Mouse (Mus musculus): ENCODE measurements around the gene Dyrk1a. TPM values are rescaled to one million over a fixed set of nuclear protein-coding genes. Genes with fewer than 3 reads are reported as not detected.

Dyrk1a gene
- polyA plus RNA-seq, 1 experiment from 2014 or later, result 10.0 TPM

- ATAC-seq (ENCODE audit: low FRiP score, low read depth), result no peak
- Histone ChIP-seq H3K27me3 (no peaks in the 10 kb centered on the region), H3K9ac (replicated peaks) (no peak overlapping the region), H3K36me3 (no peaks in the 10 kb centered on the region), H3K4me2 (replicated peaks) (no peak overlapping the region), H3K9me3 (no peaks in the 10 kb centered on the region), H3K4me1 (peaks cover 43% of the 10 kb centered on the region), H3K27ac (replicated peaks) (no peak overlapping the region), H3K4me3 (no peak overlapping the region)
- WGBS, result 49% methylated on average over 6 of the region's 6 CpGs
Measured at GRCm38 (mm10) chr16:94599977-94600724, 30.3 kb downstream of the Dyrk1a start.

DNA sequence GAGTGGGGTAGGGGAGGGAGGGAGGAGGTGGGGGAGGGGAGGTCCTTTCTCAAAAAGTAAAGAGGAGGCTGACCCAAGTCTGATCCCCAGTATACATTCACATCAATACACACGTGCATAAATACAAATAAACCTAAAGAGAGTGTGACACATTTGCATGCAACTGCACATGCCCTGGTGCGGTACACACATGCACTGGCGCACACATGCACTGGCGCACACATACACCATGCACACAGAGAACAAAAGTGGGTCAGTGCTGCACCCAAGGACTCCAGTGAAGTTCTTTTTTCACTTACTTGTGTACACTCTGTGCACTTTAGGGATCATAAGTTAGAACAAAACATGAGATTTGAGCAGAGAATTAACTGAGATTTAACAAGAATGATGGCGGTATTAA lies 31.3 kb downstream of the Dyrk1a start:
- peak; percentile 41; the same call in 1 of the 2 replicates for ATAC-seq (ENCODE audit: low FRiP score, low read depth)
- WGBS, result 69% methylated on average over 5 of the region's 5 CpGs

DNA sequence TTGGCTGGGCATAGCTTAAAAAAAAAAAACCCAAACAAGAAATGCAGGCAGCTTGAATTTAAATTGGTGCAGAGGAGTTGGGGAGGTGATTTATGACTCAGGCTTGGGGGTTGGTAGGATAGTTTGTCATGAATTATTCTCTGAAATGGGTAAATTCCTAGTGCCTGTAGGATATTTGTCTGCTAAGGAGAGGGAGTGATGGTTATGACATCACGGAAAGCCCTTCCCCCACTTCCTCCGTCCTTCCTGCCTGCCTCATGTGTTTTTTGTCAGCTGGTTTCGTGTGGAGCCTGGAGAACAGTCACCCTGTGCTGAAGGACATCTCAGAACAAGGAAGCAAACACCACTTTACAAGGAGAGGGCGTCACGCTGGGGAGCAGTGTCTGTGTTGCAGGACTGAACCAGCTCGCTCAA lies 31.7 kb downstream of the Dyrk1a start:
- no peaks in the 10 kb centered on the region for H3K9me3 ChIP-seq
- no peak overlapping the region for H3K9ac ChIP-seq (replicated peaks)
- H3K4me2 ChIP-seq (replicated peaks), result no peak overlapping the region
- WGBS, result 63% methylated on average over 6 of the region's 6 CpGs
- H3K4me3 ChIP-seq, result no peak overlapping the region
- no peaks in the 10 kb centered on the region for H3K36me3 ChIP-seq
- H3K27ac ChIP-seq (replicated peaks), result no peak overlapping the region
- ATAC-seq (ENCODE audit: low FRiP score, low read depth), result no peak
- no peaks in the 10 kb centered on the region for H3K27me3 ChIP-seq
- peaks cover 43% of the 10 kb centered on the region for H3K4me1 ChIP-seq

More for the DNA sequence above, 31.3 kb downstream of the Dyrk1a start:
- peaks cover 43% of the 10 kb centered on the region for H3K4me1 ChIP-seq
- H3K4me2 ChIP-seq (replicated peaks), result no peak overlapping the region
- no peak overlapping the region for H3K9ac ChIP-seq (replicated peaks)
- H3K36me3 ChIP-seq, result no peaks in the 10 kb centered on the region
- no peak overlapping the region for H3K4me3 ChIP-seq
- no peaks in the 10 kb centered on the region for H3K9me3 ChIP-seq
- H3K27ac ChIP-seq (replicated peaks), result no peak overlapping the region
- no peaks in the 10 kb centered on the region for H3K27me3 ChIP-seq

DNA sequence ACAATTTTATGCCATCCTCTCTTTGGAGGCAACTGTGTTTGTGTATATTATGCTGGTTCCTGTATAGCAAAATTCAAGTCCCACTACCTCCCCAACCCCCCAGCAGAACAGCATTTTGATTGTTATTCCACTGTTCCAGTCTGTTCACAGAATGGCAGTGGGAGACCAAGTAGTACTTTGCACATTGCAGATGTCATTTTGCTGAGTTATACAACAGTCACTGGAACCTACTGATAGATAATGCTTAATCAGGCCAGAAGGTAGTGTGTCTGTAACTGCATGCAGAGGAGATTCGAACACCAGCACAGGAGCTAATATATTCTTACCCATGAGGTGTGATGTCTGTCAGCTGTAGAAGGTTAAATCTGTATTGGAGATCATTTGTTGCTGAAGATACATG lies 32.4 kb downstream of the Dyrk1a start:
- 92% methylated on average over 1 of the region's 1 CpGs for WGBS
- Histone ChIP-seq H3K4me2 (replicated peaks) (no peak overlapping the region), H3K27ac (replicated peaks) (no peak overlapping the region), H3K27me3 (no peaks in the 10 kb centered on the region), H3K4me1 (peaks cover 43% of the 10 kb centered on the region), H3K9me3 (no peaks in the 10 kb centered on the region), H3K9ac (replicated peaks) (no peak overlapping the region), H3K36me3 (no peaks in the 10 kb centered on the region), H3K4me3 (no peak overlapping the region)
- no peak for ATAC-seq (ENCODE audit: low FRiP score, low read depth)

- Histone ChIP-seq H3K4me3 (no peak overlapping the region), H3K27ac (replicated peaks) (no peak overlapping the region), H3K4me2 (replicated peaks) (no peak overlapping the region), H3K36me3 (no peaks in the 10 kb centered on the region), H3K4me1 (peaks cover 46% of the 10 kb centered on the region), H3K9me3 (no peaks in the 10 kb centered on the region), H3K9ac (replicated peaks) (no peak overlapping the region), H3K27me3 (no peaks in the 10 kb centered on the region)
- ATAC-seq (ENCODE audit: low FRiP score, low read depth), result no peak
- 55% methylated on average over 4 of the region's 4 CpGs for WGBS
Measured at GRCm38 (mm10) chr16:94602730-94603129, 32.9 kb downstream of the Dyrk1a start.

GRCm38 (mm10) chr16:94606169-94606568 lies 36.4 kb downstream of the Dyrk1a start:
- H3K27ac ChIP-seq (replicated peaks), result no peak overlapping the region
- no peaks in the 10 kb centered on the region for H3K36me3 ChIP-seq
- H3K4me2 ChIP-seq (replicated peaks), result no peak overlapping the region
- no peaks in the 10 kb centered on the region for H3K27me3 ChIP-seq
- peaks cover 23% of the 10 kb centered on the region for H3K4me1 ChIP-seq
- no peak for ATAC-seq (ENCODE audit: low FRiP score, low read depth)
- WGBS, result 93% methylated on average over 1 of the region's 1 CpGs
- no peak overlapping the region for H3K4me3 ChIP-seq
- no peak overlapping the region for H3K9ac ChIP-seq (replicated peaks)
- no peaks in the 10 kb centered on the region for H3K9me3 ChIP-seq

DNA sequence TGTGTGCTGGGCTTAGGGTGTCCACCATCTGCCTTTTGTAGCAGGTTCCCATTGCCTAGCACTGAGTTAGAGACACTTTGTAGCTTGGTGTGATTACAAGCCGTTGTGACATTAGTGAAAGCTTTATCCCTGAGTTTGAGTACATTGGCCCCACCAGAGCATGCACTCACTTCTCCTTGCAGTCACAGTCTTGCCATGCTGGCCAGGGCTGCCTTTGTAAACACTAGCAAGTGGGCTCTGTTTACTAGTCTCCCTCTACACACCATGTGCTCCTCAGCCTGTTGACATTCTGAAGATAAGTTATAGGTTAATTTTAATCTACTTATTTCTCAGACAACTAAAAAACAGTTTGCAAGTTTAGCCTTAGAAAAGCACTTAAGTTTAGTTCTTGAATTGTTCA lies 37.7 kb downstream of the Dyrk1a start:
- Histone ChIP-seq H3K4me3 (no peak overlapping the region), H3K36me3 (peaks cover 1% of the 10 kb centered on the region; the same call in 1 of the 2 replicates), H3K9ac (replicated peaks) (no peak overlapping the region), H3K4me2 (replicated peaks) (no peak overlapping the region), H3K27me3 (no peaks in the 10 kb centered on the region), H3K9me3 (no peaks in the 10 kb centered on the region), H3K4me1 (peaks cover 13% of the 10 kb centered on the region), H3K27ac (replicated peaks) (no peak overlapping the region)
- WGBS, result 62% methylated on average over 1 of the region's 1 CpGs
- ATAC-seq (ENCODE audit: low FRiP score, low read depth), result no peak

DNA sequence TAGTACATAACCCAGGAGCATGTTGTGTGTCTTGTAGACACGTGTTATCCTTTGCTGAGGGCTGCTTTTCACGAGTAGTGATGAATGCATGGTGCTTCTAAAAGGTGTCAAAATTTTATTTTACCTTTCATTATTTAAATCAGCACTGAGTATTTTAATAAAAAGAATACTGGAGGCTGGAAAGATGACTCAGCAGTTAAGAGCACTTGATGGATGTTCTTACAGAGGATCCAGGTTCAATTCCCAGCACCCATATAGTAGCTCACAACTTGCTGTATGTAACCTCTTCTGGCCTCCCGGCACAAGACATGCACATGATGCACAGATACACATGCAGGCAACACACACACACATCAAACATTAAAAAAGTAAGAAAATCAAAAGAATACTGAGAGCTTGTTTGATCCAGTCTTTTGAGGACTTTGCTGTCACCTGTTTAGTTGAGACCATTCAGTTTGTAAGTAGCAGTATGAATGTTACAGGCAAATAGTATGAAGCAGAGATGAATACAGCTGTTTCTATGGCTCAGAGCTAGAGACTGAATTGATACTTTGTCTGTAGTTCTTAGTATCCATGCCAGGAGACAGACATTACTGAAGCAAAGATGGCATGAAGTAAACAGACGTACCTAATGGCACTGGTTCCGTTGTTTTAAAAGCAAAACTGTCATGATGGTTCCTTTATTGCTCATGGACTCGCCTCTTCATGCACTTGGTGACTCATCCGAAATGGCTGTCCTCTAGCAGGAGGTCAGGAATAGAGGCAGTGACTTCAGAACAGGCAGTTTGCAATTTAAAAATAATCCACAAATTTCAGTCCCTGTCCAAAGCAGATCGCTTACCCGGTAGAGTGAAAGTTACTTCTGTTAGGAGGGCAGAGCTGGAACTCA lies 39.1 kb downstream of the Dyrk1a start:
- Histone ChIP-seq H3K9ac (replicated peaks) (no peak overlapping the region), H3K4me2 (replicated peaks) (no peak overlapping the region)
- no peak for ATAC-seq (ENCODE audit: low FRiP score, low read depth)

DNA sequence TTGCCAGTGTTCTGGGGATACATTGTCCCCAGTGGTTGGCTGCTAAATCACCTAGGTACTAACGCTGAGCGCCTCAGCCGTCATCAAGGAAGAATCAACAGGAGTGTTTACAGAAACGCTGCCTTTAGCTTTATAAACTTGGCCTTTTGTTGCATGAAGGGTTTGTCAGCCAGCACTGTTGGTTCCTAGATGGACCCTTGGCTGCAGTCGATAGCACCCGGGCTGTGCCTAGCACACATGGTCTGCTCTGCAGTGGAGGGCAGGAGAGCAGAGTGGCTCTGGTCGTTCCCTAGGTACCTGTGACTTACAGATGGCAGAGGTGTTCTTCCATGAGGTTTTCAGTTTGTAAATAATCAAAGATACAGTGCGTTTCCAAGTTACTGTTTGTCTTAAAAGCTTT lies 42.8 kb downstream of the Dyrk1a start:
- 0 out of 2 replicates have a peak, but pooled peaks cover 4% of the 10 kb centered on the region for H3K9me3 ChIP-seq
- H3K4me2 ChIP-seq (replicated peaks), result no peak overlapping the region
- no peak overlapping the region for H3K9ac ChIP-seq (replicated peaks)
- 88% methylated on average over 8 of the region's 8 CpGs for WGBS
- H3K27ac ChIP-seq (replicated peaks), result no peak overlapping the region
- no peak overlapping the region for H3K4me3 ChIP-seq
- H3K36me3 ChIP-seq, result peaks cover 12% of the 10 kb centered on the region
- H3K4me1 ChIP-seq, result peaks cover 3% of the 10 kb centered on the region; the same call in 1 of the 2 replicates
- ATAC-seq (ENCODE audit: low FRiP score, low read depth), result no peak
- no peaks in the 10 kb centered on the region for H3K27me3 ChIP-seq

More for the DNA sequence above, 39.1 kb downstream of the Dyrk1a start:
- Histone ChIP-seq H3K27me3 (no peaks in the 10 kb centered on the region), H3K9me3 (no peaks in the 10 kb centered on the region), H3K27ac (replicated peaks) (no peak overlapping the region), H3K4me1 (peaks cover 6% of the 10 kb centered on the region; the same call in 1 of the 2 replicates), H3K4me3 (no peak overlapping the region), H3K36me3 (peaks cover 4% of the 10 kb centered on the region; the same call in 1 of the 2 replicates)
- WGBS, result 94% methylated on average over 9 of the region's 9 CpGs

DNA sequence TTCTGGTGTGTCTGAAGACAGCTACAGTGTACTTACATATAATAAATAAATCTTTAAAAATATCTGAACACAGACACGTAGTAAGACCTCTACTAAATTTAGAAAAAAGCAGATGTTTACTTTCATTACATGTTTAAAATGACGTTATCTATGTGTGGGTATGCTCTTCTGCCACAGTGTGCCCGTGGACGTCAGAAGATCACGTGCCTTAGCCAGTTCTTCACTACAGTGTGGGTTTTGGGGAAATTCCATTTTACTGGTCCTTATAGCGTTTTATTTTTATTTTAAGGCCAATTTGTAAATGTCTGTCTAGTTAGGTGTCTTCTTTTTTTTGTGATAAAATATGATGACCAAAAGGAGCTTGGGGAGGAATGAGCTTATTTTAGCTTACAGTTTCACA lies 47.4 kb downstream of the Dyrk1a start:
- H3K9ac ChIP-seq (replicated peaks), result no peak overlapping the region
- no peaks in the 10 kb centered on the region for H3K27me3 ChIP-seq
- no peak overlapping the region for H3K27ac ChIP-seq (replicated peaks)
- H3K4me1 ChIP-seq, result peaks cover 3% of the 10 kb centered on the region; the same call in 1 of the 2 replicates
- H3K9me3 ChIP-seq, result 0 out of 2 replicates have a peak, but pooled peaks cover 4% of the 10 kb centered on the region
- no peak for ATAC-seq (ENCODE audit: low FRiP score, low read depth)
- H3K4me3 ChIP-seq, result no peak overlapping the region
- H3K4me2 ChIP-seq (replicated peaks), result no peak overlapping the region
- H3K36me3 ChIP-seq, result peaks cover 23% of the 10 kb centered on the region
- 95% methylated on average over 6 of the region's 6 CpGs for WGBS

DNA sequence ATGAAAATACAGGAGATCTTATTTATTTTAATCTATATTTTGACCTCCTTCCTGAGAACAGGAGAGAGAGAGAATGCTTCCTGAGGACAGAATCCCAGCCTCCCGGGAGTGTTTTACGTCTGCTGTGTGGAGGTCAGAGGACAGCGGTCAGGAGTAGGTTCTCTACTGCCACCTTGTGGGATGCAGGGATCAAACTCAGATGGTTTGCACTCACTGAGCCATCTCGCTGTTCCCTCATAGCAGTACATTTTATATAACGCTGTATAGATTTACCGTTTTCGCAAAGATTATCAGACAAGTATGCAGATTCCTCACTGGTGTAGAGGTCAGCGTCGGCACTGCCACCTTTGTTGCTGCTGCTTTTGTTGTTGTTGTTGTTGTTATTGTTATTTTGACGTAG lies 48.7 kb downstream of the Dyrk1a start:
- no peak overlapping the region for H3K27ac ChIP-seq (replicated peaks)
- H3K27me3 ChIP-seq, result no peaks in the 10 kb centered on the region
- WGBS, result 57% methylated on average over 10 of the region's 10 CpGs
- 0 out of 2 replicates have a peak, but pooled peaks have one; percentile 38 for ATAC-seq (ENCODE audit: low FRiP score, low read depth)
- H3K4me3 ChIP-seq, result no peak overlapping the region
- no peak overlapping the region for H3K4me2 ChIP-seq (replicated peaks)
- peaks cover 20% of the 10 kb centered on the region for H3K36me3 ChIP-seq
- no peaks in the 10 kb centered on the region for H3K4me1 ChIP-seq
- no peak overlapping the region for H3K9ac ChIP-seq (replicated peaks)
- H3K9me3 ChIP-seq, result 0 out of 2 replicates have a peak, but pooled peaks cover 4% of the 10 kb centered on the region

GRCm38 (mm10) chr16:94619301-94619700 lies 49.5 kb downstream of the Dyrk1a start:
- H3K4me3 ChIP-seq, result no peak overlapping the region
- ATAC-seq (ENCODE audit: low FRiP score, low read depth), result no peak
- H3K27ac ChIP-seq (replicated peaks), result no peak overlapping the region
- 0 out of 2 replicates have a peak, but pooled peaks cover 4% of the 10 kb centered on the region for H3K9me3 ChIP-seq
- no peaks in the 10 kb centered on the region for H3K27me3 ChIP-seq
- H3K9ac ChIP-seq (replicated peaks), result no peak overlapping the region
- 94% methylated on average over 5 of the region's 5 CpGs for WGBS
- H3K36me3 ChIP-seq, result peaks cover 20% of the 10 kb centered on the region
- H3K4me1 ChIP-seq, result no peaks in the 10 kb centered on the region
- H3K4me2 ChIP-seq (replicated peaks), result no peak overlapping the region
